Mouse (Mus musculus): ENCODE measurements around the gene Cacna2d1.

- TF ChIP-seq CTCF (conservative IDR thresholded peaks at IDR 0.05; ENCODE audit: low read length) = no peak
- no peak for TF ChIP-seq POU5F1 (IDR thresholded peaks at IDR 0.05; ENCODE audit: borderline replicate concordance, low read length)
- TF ChIP-seq NANOG (IDR thresholded peaks at IDR 0.05; ENCODE audit: borderline replicate concordance, low read length) = no peak
Observed at GRCm38 (mm10) chr5:16047452-16048191, 113.1 kb downstream of the Cacna2d1 start.

Measured in E14TG2a.4 (cell line).